Mouse (Mus musculus): Measurements from ENCODE around the gene Dtx4.

Gene Dtx4

DNA sequence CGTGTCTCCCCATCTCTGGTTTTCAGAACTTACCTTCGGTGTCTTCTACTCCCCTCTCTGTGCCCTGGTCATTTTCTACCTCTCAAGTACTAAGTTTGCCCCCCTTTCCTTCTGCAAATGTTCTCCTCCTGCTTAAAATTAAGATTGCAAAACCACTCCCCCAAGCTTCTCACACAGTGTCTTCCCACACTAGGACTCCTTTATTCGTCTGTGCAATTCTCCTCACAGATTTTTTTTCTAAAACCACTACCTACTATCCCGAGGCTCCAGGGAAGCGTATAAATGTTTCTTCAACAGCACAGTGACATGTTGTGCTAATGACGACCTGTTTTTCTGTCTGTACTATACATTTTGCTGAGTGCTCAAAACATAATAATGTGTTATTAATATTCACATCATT, 80.7 kb downstream of the Dtx4 start:
- no peak for DNase-seq (ENCODE audit: low read depth, low spot score)

DNA sequence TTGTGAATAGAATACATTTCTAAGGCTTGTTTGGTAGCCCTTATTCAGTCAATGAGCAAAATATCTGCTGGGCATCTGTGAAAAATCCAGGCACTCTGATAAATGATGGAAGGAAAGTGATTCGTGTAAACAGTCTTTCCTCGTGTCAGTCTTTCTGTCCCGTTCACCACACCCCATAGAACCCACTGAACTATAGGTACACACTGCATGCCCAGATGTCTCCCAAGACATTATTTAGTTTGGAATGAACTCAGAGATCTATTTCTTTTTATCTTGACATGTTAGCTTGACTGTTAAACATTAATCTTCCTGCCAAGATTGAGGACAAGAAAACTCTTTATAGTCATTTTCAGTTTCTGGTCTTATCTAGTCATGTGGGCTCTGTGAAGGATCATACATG, 82.9 kb downstream of the Dtx4 start:
- no peak for DNase-seq (ENCODE audit: low read depth, low spot score)

DNA sequence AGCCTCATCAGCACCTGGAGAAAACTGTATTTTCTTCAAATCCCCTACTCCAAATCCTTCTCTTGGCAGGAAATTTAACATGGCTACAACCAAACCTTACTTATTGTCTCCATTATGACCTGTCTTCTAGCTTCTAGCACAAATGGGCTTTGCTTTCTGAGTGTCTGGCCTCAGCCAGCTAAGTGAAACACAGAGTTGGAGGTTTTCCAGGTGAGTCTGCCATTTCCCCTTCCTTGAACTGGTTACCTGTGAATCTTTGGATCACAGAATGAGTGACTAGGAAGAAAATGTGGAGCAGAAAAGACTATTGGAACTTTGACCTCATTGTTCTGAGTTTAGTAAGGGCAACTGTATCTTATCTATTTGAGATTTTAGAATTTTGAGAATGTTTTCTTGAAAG, 83.9 kb downstream of the Dtx4 start, which contains the start of gene Olfr1441:
Gene Olfr1441, plus strand, starts transcription at position 73 of the 400 bp plus-strand sequence.
- no peak for DNase-seq (ENCODE audit: low read depth, low spot score)
